Mouse (Mus musculus): ENCODE data around the gene Rps18. TPM values are rescaled to one million over a fixed set of nuclear protein-coding genes. Genes with fewer than 3 reads are reported as not detected.
A peak's percentile ranks its signal among the peaks of the same experiment; 100 is the strongest.

Gene Rps18
- total RNA-seq (2012; rRNA removed), result 252 and 286 TPM in 2 replicates
- 1,000 to 10,000 TPM in 1 of 2 experiments, not detected in 1; 1,183 TPM for polyA plus RNA-seq (2012; ENCODE audit: insufficient read depth in 1 of 2, insufficient read length in 2 of 2, low read depth in 1 of 2, low replicate concordance in 2 of 2, missing spikeins in 1 of 2)

DNA sequence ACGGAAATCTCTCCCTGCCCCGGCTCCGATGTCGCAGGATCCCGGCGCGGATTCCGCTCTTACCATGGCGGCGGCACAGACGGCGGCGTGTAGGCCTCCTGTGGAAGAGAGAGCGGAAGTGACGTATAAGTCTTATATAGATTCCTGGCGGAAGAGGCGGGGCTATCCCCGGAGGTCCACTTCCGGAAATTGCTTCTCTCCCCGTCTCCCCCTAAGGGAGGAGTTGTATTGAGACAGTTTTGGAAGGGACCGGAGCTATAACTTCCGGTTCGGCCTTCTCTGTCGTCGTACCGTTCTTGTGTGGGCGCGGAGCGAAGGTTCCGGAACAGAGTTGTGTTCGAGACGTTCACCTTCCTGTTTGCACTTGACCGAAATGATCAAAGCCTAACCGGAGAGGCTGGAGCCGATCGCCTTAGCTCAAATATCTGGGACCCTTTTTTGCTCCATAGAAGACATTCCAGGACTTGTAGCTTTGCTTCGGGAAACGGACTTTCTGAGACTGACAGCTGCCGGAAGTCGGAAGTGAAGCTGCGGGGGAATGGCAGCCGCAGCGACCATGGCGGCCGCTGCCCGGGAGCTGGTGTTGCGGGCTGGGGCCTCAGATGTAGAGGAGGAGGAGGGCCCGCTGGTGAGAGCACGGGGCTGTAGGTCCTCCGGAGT lies at the start of gene Rps18, which contains the start of gene Vps52:
Rps18 (minus strand) TSS at position 447 of the 660 bp plus-strand sequence.
Vps52 (plus strand) TSS at position 258 of the 660 bp plus-strand sequence.
- H3K4me3 ChIP-seq (ENCODE audit: control insufficient read depth in 1 of 2, insufficient read depth in 1 of 2, low read depth in 2 of 2, low read length in 2 of 2), result peak within 1 kb of the TSS; percentile 82 to 87
- peak within 1 kb of the TSS; percentile 99 for H3K9ac ChIP-seq (ENCODE audit: control insufficient read depth, low read depth, low read length, poor library complexity, severe bottlenecking)
- H3K36me3 ChIP-seq (ENCODE audit: control insufficient read depth in 1 of 2, insufficient read depth in 2 of 2, low read length in 2 of 2), result peaks cover 10 to 18% of the 10 kb centered on the region in 2 experiments
- peak; percentile 84 for TF ChIP-seq MAZ (IDR thresholded peaks at IDR 0.05; ENCODE audit: low read depth, low read length)
- TF ChIP-seq KAT2A (conservative IDR thresholded peaks at IDR 0.05; ENCODE audit: low read depth, low read length), result peak; percentile 83
- TF ChIP-seq ZKSCAN1 (IDR thresholded peaks at IDR 0.05; ENCODE audit: low read depth, low read length), result no peak
- TF ChIP-seq ETS1 (IDR thresholded peaks at IDR 0.05; ENCODE audit: low read depth, low read length), result peak; percentile 68
- no peak for TF ChIP-seq JUND (IDR thresholded peaks at IDR 0.05; ENCODE audit: low read depth, low read length)
- peak; percentile 96 for TF ChIP-seq MYC (IDR thresholded peaks at IDR 0.05; ENCODE audit: low read depth, low read length)
- TF ChIP-seq RCOR1 (IDR thresholded peaks at IDR 0.05; ENCODE audit: low read depth, low read length), result no peak; the same call in 1 of the 2 replicates
- peak; percentile 68; the same call in 1 of the 2 replicates for TF ChIP-seq ZMIZ1 (IDR thresholded peaks at IDR 0.05; ENCODE audit: low read depth, low read length)
- peak; percentile 82 for TF ChIP-seq MXI1 (IDR thresholded peaks at IDR 0.05; ENCODE audit: low read depth, low read length)
- no peak for TF ChIP-seq UBTF (IDR thresholded peaks at IDR 0.05; ENCODE audit: borderline replicate concordance, insufficient read depth, low read depth, low read length)
- TF ChIP-seq NRF1 (IDR thresholded peaks at IDR 0.05; ENCODE audit: insufficient read depth, low read depth, low read length, poor library complexity, severe bottlenecking), result 0 out of 2 replicates have a peak, but pooled peaks have one; percentile 13
- TF ChIP-seq HCFC1 (IDR thresholded peaks at IDR 0.05; ENCODE audit: low read depth, low read length), result peak; percentile 98
- TF ChIP-seq SIN3A (IDR thresholded peaks at IDR 0.05; ENCODE audit: low read length), result peak; percentile 96
- peak; percentile 92 for TF ChIP-seq POLR2AphosphoS2 (IDR thresholded peaks at IDR 0.05; ENCODE audit: low read length)
- TF ChIP-seq CTCF (IDR thresholded peaks at IDR 0.05 in 2 of 3, conservative IDR thresholded peaks at IDR 0.05 in 1 of 3; ENCODE audit: control insufficient read depth in 1 of 3, insufficient read depth in 1 of 3, low read depth in 2 of 3, low read length in 3 of 3, poor library complexity in 1 of 3, severe bottlenecking in 1 of 3), result no peak
- no peak for TF ChIP-seq BHLHE40 (IDR thresholded peaks at IDR 0.05; ENCODE audit: borderline replicate concordance, low read depth, low read length)
- peak; percentile 96 for TF ChIP-seq NELFE (IDR thresholded peaks at IDR 0.05; ENCODE audit: low read depth, low read length)
- TF ChIP-seq ELF1 (IDR thresholded peaks at IDR 0.05; ENCODE audit: low read depth, low read length), result peak; percentile 94
- TF ChIP-seq TCF12 (IDR thresholded peaks at IDR 0.05; ENCODE audit: low read depth, low read length), result peak; percentile 82
- TF ChIP-seq USF1 (IDR thresholded peaks at IDR 0.05; ENCODE audit: low read depth, low read length), result no peak
- no peak for TF ChIP-seq USF2 (IDR thresholded peaks at IDR 0.05; ENCODE audit: borderline replicate concordance in 1 of 2, insufficient read depth in 1 of 2, low read depth in 1 of 2, low read length in 2 of 2)
- 0 out of 2 replicates have a peak, but pooled peaks have one; percentile 5 for TF ChIP-seq ZNF384 (IDR thresholded peaks at IDR 0.05; ENCODE audit: low read depth, low read length)
- peak; percentile 98 for TF ChIP-seq TBP (IDR thresholded peaks at IDR 0.05; ENCODE audit: low read depth, low read length)
- 0 out of 2 replicates have a peak, but pooled peaks have one; percentile 22 for TF ChIP-seq GATA1 (IDR thresholded peaks at IDR 0.05; ENCODE audit: low read depth, low read length)
- peak; percentile 90 for TF ChIP-seq MAX (IDR thresholded peaks at IDR 0.05; ENCODE audit: low read length)
- 0 out of 2 replicates have a peak, but pooled peaks have one; percentile 45 for TF ChIP-seq E2F4 (IDR thresholded peaks at IDR 0.05; ENCODE audit: borderline replicate concordance, low read depth, low read length)
- peak; percentile 92 for TF ChIP-seq POLR2A (IDR thresholded peaks at IDR 0.05; ENCODE audit: control insufficient read depth in 1 of 2, insufficient read depth in 1 of 2, low read depth in 1 of 2, low read length in 2 of 2, poor library complexity in 1 of 2)
- H3K27me3 ChIP-seq (ENCODE audit: control insufficient read depth in 1 of 2, insufficient read depth in 2 of 2, low read length in 2 of 2), result no peaks in the 10 kb centered on the region
- H3K9me3 ChIP-seq (replicated peaks; ENCODE audit: insufficient read depth, low read length), result no peaks in the 10 kb centered on the region
- DNase-seq (ENCODE audit: low read depth, low spot score), result peak; percentile 98
- H3K4me1 ChIP-seq (ENCODE audit: control insufficient read depth in 1 of 2, insufficient read depth in 2 of 2, low read length in 2 of 2), result peaks cover 0 to 12% of the 10 kb centered on the region in 2 experiments; a peak in 2 of 4 replicates
- peak within 1 kb of the TSS; percentile 88 for H3K27ac ChIP-seq (ENCODE audit: control insufficient read depth, low read depth, low read length)
- peaks cover 40% of the 10 kb centered on the region for H3K79me2 ChIP-seq (ENCODE audit: control insufficient read depth, insufficient read depth, low read length, poor library complexity)

Data from MEL (cell line).